Mouse (Mus musculus) liver, postnatal 0 days (tissue): ENCODE results near the gene Rcor2.
A peak's percentile ranks its signal among the peaks of the same experiment; 100 is the strongest.

Experiments
- CTCF ChIP-seq: sonication (generic); IDR thresholded peaks from 2 replicates; pipeline ENCODE4 v1.5.1; 2016; ENCODE audit warnings: antibody characterized with exemption, low read depth
- EP300 ChIP-seq: IDR thresholded peaks from 2 replicates; pipeline ENCODE4 v1.6.1; 2016; ENCODE audit warnings: antibody characterized with exemption, low read depth, mild to moderate bottlenecking

- TF ChIP-seq CTCF = peak; percentile 67
- no peak for TF ChIP-seq EP300
Observed at GRCm38 (mm10) chr19:7279114-7279513, 12.0 kb downstream of the Rcor2 start.
